34 mouse cellular contexts compared by ENCODE assay signal in genomic region chr1:178395091-178395490, GRCm38 (mm10).
"Had no signal": no experiment of that assay in that cellular context is flagged by ENCODE, and none has a peak within 500 bp of the region (broad histone marks: within the 10 kb centered on the region; RNA-seq: fewer than 3 reads in every experiment).

No protein-coding gene starts in this region.

- DNase-seq: heart, postnatal 10 days; heart, postnatal 14 days; heart, postnatal 36 days; heart, postnatal 4 days; kidney, adult 18-20 months; kidney, adult 2 months; kidney, adult 8-10 months; kidney, adult 9 months; kidney, postnatal 10 days; kidney, postnatal 14 days; kidney, postnatal 25 days; kidney, postnatal 36 days; kidney, postnatal 4 days; layer of hippocampus, adult 9-11 months; layer of hippocampus, postnatal 36 days had no signal

- H3K27me3 ChIP-seq: heart, embryonic 12.5 days; heart, embryonic 13.5 days; heart, embryonic 15.5 days; hindbrain, embryonic 12.5 days; hindbrain, embryonic 13.5 days; hindbrain, embryonic 15.5 days; intestine, embryonic 15.5 days; kidney, embryonic 15.5 days had no signal

- H3K27ac ChIP-seq: heart, embryonic 10.5 days; heart, embryonic 13.5 days; heart, embryonic 15.5 days; hindbrain, embryonic 10.5 days; hindbrain, embryonic 12.5 days; hindbrain, embryonic 13.5 days; hindbrain, embryonic 14.5 days; hindbrain, embryonic 15.5 days; hindbrain, postnatal 0 days; intestine, embryonic 15.5 days; kidney, embryonic 15.5 days; kidney, postnatal 0 days; layer of hippocampus, adult 2 months; left cerebral cortex, adult 2 months had no signal

- H3K36me3 ChIP-seq: heart, embryonic 10.5 days; heart, embryonic 12.5 days; heart, embryonic 13.5 days; heart, embryonic 15.5 days; hindbrain, embryonic 10.5 days; hindbrain, embryonic 12.5 days; hindbrain, embryonic 13.5 days; hindbrain, embryonic 15.5 days; intestine, embryonic 15.5 days; kidney, embryonic 15.5 days had no signal

- H3K4me1 ChIP-seq: heart, embryonic 10.5 days; hindbrain, embryonic 10.5 days; hindbrain, embryonic 12.5 days; hindbrain, embryonic 13.5 days; intestine, embryonic 15.5 days; kidney, embryonic 15.5 days had no signal

- H3K4me3 ChIP-seq: heart, embryonic 10.5 days; heart, embryonic 12.5 days; heart, embryonic 13.5 days; heart, embryonic 15.5 days; hindbrain, embryonic 10.5 days; hindbrain, embryonic 12.5 days; hindbrain, embryonic 13.5 days; hindbrain, embryonic 15.5 days; intestine, embryonic 15.5 days; kidney, embryonic 15.5 days; layer of hippocampus, adult 2 months; left cerebral cortex, adult 2 months had no signal

- H3K9me3 ChIP-seq: heart, embryonic 10.5 days; heart, embryonic 13.5 days; heart, embryonic 15.5 days; hindbrain, embryonic 10.5 days; hindbrain, embryonic 12.5 days; hindbrain, embryonic 13.5 days; hindbrain, embryonic 15.5 days; intestine, embryonic 15.5 days; kidney, embryonic 15.5 days had no signal

- ATAC-seq: hindbrain, embryonic 16.5 days; hindbrain, postnatal 0 days; inflammation-experienced regulatory T-cells, adult 6 months; intestine, embryonic 15.5 days; intestine, embryonic 16.5 days; intestine, postnatal 0 days had no signal

- H3K9ac ChIP-seq: heart, embryonic 12.5 days; heart, embryonic 13.5 days; heart, embryonic 15.5 days; hindbrain, embryonic 12.5 days; hindbrain, embryonic 13.5 days; hindbrain, embryonic 14.5 days; hindbrain, embryonic 15.5 days; intestine, embryonic 15.5 days; kidney, embryonic 15.5 days had no signal
